Mouse (Mus musculus) neural tube, embryonic 14.5 days (tissue): ENCODE data around the gene Gm14698. TPM values are rescaled to one million over a fixed set of nuclear protein-coding genes. Genes with fewer than 3 reads are reported as not detected.
"Not testable (repeated sequence)": the region's sequence is repeated elsewhere in the genome, so short reads cannot be mapped to it uniquely, and the experiment has no call there.

Experiments used
- ATAC-seq: fragments of 200-750 bp; cut with Nextera tagmentation; 2 replicates; pipeline ENCODE4 v1.8.0; 2017; ENCODE audit warnings: low read depth, mild to moderate bottlenecking, moderate TSS enrichment, moderate library complexity
- H3K27ac ChIP-seq: fragments of 300-500 bp; sonication (generic); 2 replicates; pipeline ENCODE4 v1.5.1; 2014; ENCODE audit warnings: low read depth, mild to moderate bottlenecking, control low read depth, low read length, moderate library complexity, mixed read lengths
- H3K27me3 ChIP-seq: fragments of 300-500 bp; sonication (generic); 2 replicates; pipeline ENCODE4 v1.6.1; 2014; ENCODE audit warnings: low read length; ENCODE audit not compliant: control insufficient read depth, insufficient read depth
- H3K36me3 ChIP-seq: fragments of 300-500 bp; sonication (generic); 2 replicates; pipeline ENCODE4 v1.6.1; 2014; ENCODE audit warnings: low read length, mixed read lengths; ENCODE audit not compliant: control insufficient read depth, insufficient read depth
- H3K4me1 ChIP-seq: fragments of 300-500 bp; sonication (generic); 2 replicates; pipeline ENCODE4 v1.6.1; 2014; ENCODE audit warnings: low read length; ENCODE audit not compliant: control insufficient read depth, insufficient read depth
- H3K4me2 ChIP-seq: fragments of 300-500 bp; sonication (generic); 2 replicates; pipeline ENCODE4 v1.6.1; 2014; ENCODE audit warnings: mild to moderate bottlenecking, low read depth, low read length, control low read depth
- H3K4me3 ChIP-seq: fragments of 300-500 bp; sonication (generic); 2 replicates; pipeline ENCODE4 v1.5.1; 2014; ENCODE audit warnings: low read depth, low read length, control low read depth, mixed read lengths
- H3K9ac ChIP-seq: fragments of 300-500 bp; sonication (generic); replicated peaks from 2 replicates; pipeline ENCODE4 v1.6.1; 2014; ENCODE audit warnings: low read depth, mild to moderate bottlenecking, control low read depth, low read length, mixed read lengths
- H3K9me3 ChIP-seq: fragments of 300-500 bp; sonication (generic); 2 replicates; pipeline ENCODE4 v1.6.1; 2016; ENCODE audit warnings: low read length; ENCODE audit not compliant: control insufficient read depth
- WGBS: fragments of 180-500 bp; shearing (Covaris S2); extraction: QIAGEN DNeasy Blood & Tissue Kit; methylation state at CpG from one replicate; pipeline ENCODE4 v1.1.7; 2014; 5-methylcytosine and 5-hydroxymethylcytosine counted together
- polyA plus RNA-seq: library from polyadenylated mRNA; unstranded; fragments of >200 nt; fragmentation: Nextera tagmentation; extraction: Ambion mirVana; gene quantifications from 2 replicates; pipeline ENCODE4 v1.2.1, GENCODE M21; 2014

The Gm14698 gene
- polyA plus RNA-seq: 3.5 and 5.4 TPM in 2 replicates

DNA sequence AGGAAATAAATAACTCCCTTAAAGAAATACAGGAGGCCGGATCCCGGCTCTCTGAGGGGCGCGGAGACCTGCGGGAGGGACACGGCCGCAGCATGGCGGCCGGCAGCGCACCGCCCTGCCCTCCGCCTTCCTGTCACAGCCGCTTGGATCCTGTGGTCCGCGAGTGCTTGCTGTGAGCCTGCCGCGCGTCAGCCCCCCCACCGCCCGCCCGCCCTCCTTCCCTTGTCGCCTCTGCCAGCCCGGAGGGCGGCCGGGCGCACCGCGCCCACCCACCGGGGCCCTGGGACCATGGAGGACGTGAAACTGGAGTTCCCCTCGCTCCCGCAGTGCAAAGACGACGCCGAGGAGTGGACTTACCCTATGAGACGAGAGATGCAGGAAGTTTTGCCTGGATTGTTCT is at the start of gene Gm14698:
Gene Gm14698, plus strand, starts transcription at position 35 of the 400 bp plus-strand sequence.
- not testable (repeated sequence) for H3K9me3 ChIP-seq, H3K27me3 ChIP-seq, H3K36me3 ChIP-seq, H3K9ac ChIP-seq, H3K27ac ChIP-seq, H3K4me1 ChIP-seq
- H3K4me2 ChIP-seq: peak within 1 kb of the TSS; percentile 35
- H3K4me3 ChIP-seq: peak within 1 kb of the TSS; percentile 24
- ATAC-seq: peak; percentile 94
- 9% methylated on average over 15 of the region's 36 CpGs for WGBS

DNA sequence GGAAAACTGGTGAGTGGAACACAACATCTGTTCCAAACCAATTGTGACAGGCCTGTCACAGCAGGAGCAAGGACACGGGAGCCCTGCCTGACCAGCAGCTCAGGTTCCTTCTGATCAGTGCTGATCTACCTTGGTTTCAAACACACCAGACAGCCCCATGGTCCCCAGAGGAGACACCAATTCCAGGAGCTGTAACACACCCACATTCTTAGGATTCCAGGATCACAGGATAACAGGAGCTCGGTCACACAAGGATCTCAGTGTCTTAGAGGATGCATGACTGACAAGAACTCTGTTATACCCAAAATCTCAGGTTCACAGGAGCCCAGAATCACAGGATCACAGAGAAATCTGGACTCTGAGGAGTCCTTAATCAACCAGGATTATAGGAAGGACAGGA is 444 bp upstream of the Gm14698 start:
- 35% methylated on average over 2 of the region's 2 CpGs for WGBS
- H3K27ac ChIP-seq, H3K4me1 ChIP-seq, H3K27me3 ChIP-seq, H3K9ac ChIP-seq, ATAC-seq, H3K4me3 ChIP-seq, H3K9me3 ChIP-seq, H3K36me3 ChIP-seq: not testable (repeated sequence)
- H3K4me2 ChIP-seq: peak overlapping the region; percentile 35; the same call in 1 of the 2 replicates

GRCm38 (mm10) chrX:68839548-68840444 is 18.9 kb downstream of the Gm14698 start:
- 26% methylated on average over 5 of the region's 5 CpGs for WGBS
- no peak overlapping the region for H3K9ac ChIP-seq
- H3K4me1 ChIP-seq: no peaks in the 10 kb centered on the region
- no peaks in the 10 kb centered on the region for H3K36me3 ChIP-seq
- peak; percentile 82 for ATAC-seq
- H3K27me3 ChIP-seq: no peaks in the 10 kb centered on the region
- no peak overlapping the region for H3K4me2 ChIP-seq
- no peaks in the 10 kb centered on the region for H3K9me3 ChIP-seq
- H3K27ac ChIP-seq: no peak overlapping the region
- H3K4me3 ChIP-seq: no peak overlapping the region

DNA sequence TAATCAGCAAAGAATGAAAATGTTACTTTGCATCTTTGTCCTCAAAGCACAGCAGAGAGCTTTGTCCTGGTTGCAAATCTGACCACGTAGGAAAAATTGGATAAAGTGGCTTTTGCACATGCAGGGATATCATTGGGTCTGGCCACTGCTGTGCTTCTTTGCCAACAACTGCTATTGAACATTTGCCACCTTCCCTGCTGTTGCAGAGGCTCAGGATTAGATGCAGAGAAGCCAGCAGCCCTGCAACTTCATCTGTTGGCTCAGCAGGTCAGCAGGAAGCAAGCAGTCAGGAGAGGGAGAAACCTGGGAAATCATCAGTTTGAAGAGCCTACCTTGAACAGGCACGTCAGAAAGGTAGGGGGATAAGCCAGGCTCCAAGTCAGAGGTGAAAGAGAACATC is 44.3 kb downstream of the Gm14698 start:
- Histone ChIP-seq H3K4me2 (no peak overlapping the region), H3K27me3 (no peaks in the 10 kb centered on the region), H3K4me3 (no peak overlapping the region), H3K9me3 (no peaks in the 10 kb centered on the region), H3K4me1 (no peaks in the 10 kb centered on the region), H3K36me3 (no peaks in the 10 kb centered on the region), H3K27ac (no peak overlapping the region), H3K9ac (no peak overlapping the region)
- 41% methylated on average over 2 of the region's 2 CpGs for WGBS
- ATAC-seq: no peak

Other genes with a start within 250 kb of the Gm14698 start
- 56.9 and 64.4 TPM in 2 replicates for gene Fmr1, start 142.6 kb upstream of the Gm14698 start, polyA plus RNA-seq
- gene Fmr1nb, start 59.3 kb upstream of the Gm14698 start, polyA plus RNA-seq: not detected in 2 replicates
- gene Gm6812, start 72.0 kb downstream of the Gm14698 start, polyA plus RNA-seq: not detected in 2 replicates